Mouse (Mus musculus): ENCODE results near the gene Sf3b5. TPM values are rescaled to one million over a fixed set of nuclear protein-coding genes. Genes with fewer than 3 reads are reported as not detected.

Sf3b5 gene
- polyA plus RNA-seq, 1 experiment from 2014 or later = 47.4 TPM

- ATAC-seq (ENCODE audit: insufficient number of reproducible peaks, insufficient read depth, low FRiP score, low read depth) = no peak
- Histone ChIP-seq H3K9ac (replicated peaks; ENCODE audit: low read depth, low read length) (no peak overlapping the region), H3K4me3 (ENCODE audit: low read depth, low read length) (no peak overlapping the region), H3K27me3 (ENCODE audit: control insufficient read depth, insufficient read depth, low read length) (no peaks in the 10 kb centered on the region), H3K4me1 (ENCODE audit: control insufficient read depth, insufficient read depth, low read length) (no peaks in the 10 kb centered on the region), H3K27ac (ENCODE audit: low read length) (no peak overlapping the region), H3K9me3 (ENCODE audit: control insufficient read depth, low read depth, low read length) (no peaks in the 10 kb centered on the region), H3K4me2 (replicated peaks; ENCODE audit: low read depth, low read length) (no peak overlapping the region), H3K36me3 (ENCODE audit: control insufficient read depth, insufficient read depth, low read length) (no peaks in the 10 kb centered on the region)
- 88% methylated on average over 11 of the region's 11 CpGs for WGBS
Measured at GRCm38 (mm10) chr10:13044659-13045058, 39.5 kb downstream of the Sf3b5 start.

DNA sequence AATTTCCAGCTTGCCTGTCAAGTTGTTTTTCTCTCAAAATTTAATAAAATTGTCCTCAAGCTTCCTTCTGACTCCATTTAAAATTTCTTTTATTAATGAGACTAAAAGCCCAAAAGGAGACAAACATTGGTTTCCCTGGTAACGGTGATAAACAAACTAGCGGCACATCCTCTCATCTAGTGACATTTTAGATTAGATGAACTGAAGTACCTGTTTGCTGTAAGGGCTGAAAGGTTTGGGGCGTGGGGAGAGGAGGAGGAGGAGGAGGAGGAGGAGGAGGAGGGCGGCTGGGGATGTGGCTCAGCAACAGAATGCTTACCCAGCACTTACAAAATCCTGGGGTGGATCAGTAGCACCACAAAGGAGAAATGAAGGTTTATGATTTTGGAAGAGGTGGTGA lies 42.7 kb downstream of the Sf3b5 start:
- no peaks in the 10 kb centered on the region for H3K9me3 ChIP-seq (ENCODE audit: control insufficient read depth, low read depth, low read length)
- 20% methylated on average over 4 of the region's 4 CpGs for WGBS
- no peak overlapping the region for H3K4me3 ChIP-seq (ENCODE audit: low read depth, low read length)
- no peaks in the 10 kb centered on the region for H3K4me1 ChIP-seq (ENCODE audit: control insufficient read depth, insufficient read depth, low read length)
- no peak overlapping the region for H3K27ac ChIP-seq (ENCODE audit: low read length)
- ATAC-seq (ENCODE audit: insufficient number of reproducible peaks, insufficient read depth, low FRiP score, low read depth) = no peak
- H3K27me3 ChIP-seq (ENCODE audit: control insufficient read depth, insufficient read depth, low read length) = no peaks in the 10 kb centered on the region
- H3K4me2 ChIP-seq (replicated peaks; ENCODE audit: low read depth, low read length) = no peak overlapping the region
- H3K9ac ChIP-seq (replicated peaks; ENCODE audit: low read depth, low read length) = no peak overlapping the region
- no peaks in the 10 kb centered on the region for H3K36me3 ChIP-seq (ENCODE audit: control insufficient read depth, insufficient read depth, low read length)

GRCm38 (mm10) chr10:13056863-13057381 lies 51.8 kb downstream of the Sf3b5 start:
- WGBS = 78% methylated on average over 6 of the region's 6 CpGs
- H3K27me3 ChIP-seq (ENCODE audit: control insufficient read depth, insufficient read depth, low read length) = no peaks in the 10 kb centered on the region
- no peak overlapping the region for H3K27ac ChIP-seq (ENCODE audit: low read length)
- H3K36me3 ChIP-seq (ENCODE audit: control insufficient read depth, insufficient read depth, low read length) = no peaks in the 10 kb centered on the region
- H3K9ac ChIP-seq (replicated peaks; ENCODE audit: low read depth, low read length) = no peak overlapping the region
- H3K9me3 ChIP-seq (ENCODE audit: control insufficient read depth, low read depth, low read length) = no peaks in the 10 kb centered on the region
- no peak for ATAC-seq (ENCODE audit: insufficient number of reproducible peaks, insufficient read depth, low FRiP score, low read depth)
- no peak overlapping the region for H3K4me3 ChIP-seq (ENCODE audit: low read depth, low read length)
- H3K4me1 ChIP-seq (ENCODE audit: control insufficient read depth, insufficient read depth, low read length) = 0 out of 2 replicates have a peak, but pooled peaks cover 5% of the 10 kb centered on the region
- H3K4me2 ChIP-seq (replicated peaks; ENCODE audit: low read depth, low read length) = no peak overlapping the region

Other genes with a start within 250 kb of the Sf3b5 start
- gene Utrn, start 136.0 kb upstream of the Sf3b5 start, polyA plus RNA-seq (2014; fragmentation: Nextera tagmentation; extraction: Ambion mirVana) = 90.3 and 91.0 TPM in 2 replicates
- gene Stx11, start 41.0 kb upstream of the Sf3b5 start, polyA plus RNA-seq (2014; fragmentation: Nextera tagmentation; extraction: Ambion mirVana) = 4.0 and 4.8 TPM in 2 replicates
- gene Plagl1, start 55.2 kb downstream of the Sf3b5 start, polyA plus RNA-seq (2014; fragmentation: Nextera tagmentation; extraction: Ambion mirVana) = 466 and 470 TPM in 2 replicates
- gene Zc2hc1b, start 172.7 kb downstream of the Sf3b5 start, polyA plus RNA-seq (2014; fragmentation: Nextera tagmentation; extraction: Ambion mirVana) = not detected in 2 replicates
- 75.6 and 80.2 TPM in 2 replicates for gene Ltv1, start 187.8 kb downstream of the Sf3b5 start, polyA plus RNA-seq (2014; fragmentation: Nextera tagmentation; extraction: Ambion mirVana)

Measured in stomach, embryonic 14.5 days (tissue).